Mouse (Mus musculus): Measurements from ENCODE around the gene Zfp687. TPM values are rescaled to one million over a fixed set of nuclear protein-coding genes. Genes with fewer than 3 reads are reported as not detected.

Gene Zfp687
- polyA plus RNA-seq, 1 experiment from 2014 or later = 21.2 TPM

DNA sequence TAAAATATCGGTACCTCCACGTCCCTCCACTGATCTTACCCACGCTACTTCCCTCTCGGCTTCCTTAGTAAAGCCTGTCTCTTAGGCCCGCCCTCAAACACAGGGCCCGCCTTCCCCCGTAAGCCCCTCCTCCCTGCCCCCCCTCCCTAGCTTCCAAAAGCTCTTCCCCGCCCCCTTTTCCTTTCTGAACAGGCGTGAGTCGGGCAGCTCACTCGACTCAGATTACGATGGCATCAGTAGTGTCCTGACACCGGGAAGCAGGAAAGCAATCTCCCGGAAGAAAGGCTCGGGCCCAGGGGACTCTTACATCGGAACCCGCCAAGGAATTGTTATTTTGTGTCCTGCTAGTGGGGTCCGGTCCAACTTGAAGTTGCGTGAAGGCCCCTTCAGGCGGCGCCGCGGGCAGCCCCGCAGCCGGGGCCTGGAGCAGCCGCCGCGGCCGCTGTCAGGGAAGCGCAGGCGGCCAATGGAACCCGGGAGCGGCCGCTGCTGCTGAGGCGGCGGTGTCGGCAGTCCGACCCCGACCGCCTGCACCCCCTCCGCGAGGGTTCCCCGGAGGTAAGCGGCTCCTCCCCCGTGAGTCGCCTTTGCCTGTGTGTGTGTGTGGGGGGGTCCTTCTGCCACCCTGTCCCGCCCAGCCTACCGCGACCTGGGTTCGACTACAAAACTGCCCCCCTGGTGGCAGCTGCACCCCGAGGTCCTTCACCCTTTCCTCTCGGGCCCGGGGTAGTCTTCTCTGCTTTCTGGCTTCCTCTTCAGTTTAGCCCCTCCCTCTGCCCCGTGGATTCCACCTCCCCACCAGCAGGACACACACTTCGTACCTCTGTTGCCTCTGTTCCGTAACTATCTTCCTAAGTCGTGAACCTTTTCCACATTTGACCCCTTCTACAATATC, 40.5 kb downstream of the Zfp687 start, which contains the start of gene Pi4kb:
TSS of gene Pi4kb (plus strand) at position 204 of the 895 bp plus-strand sequence.
- H3K27me3 ChIP-seq (ENCODE audit: control insufficient read depth, insufficient read depth, low read length) = no peaks in the 10 kb centered on the region
- H3K36me3 ChIP-seq (replicated peaks; ENCODE audit: control insufficient read depth, insufficient read depth) = peaks cover 17% of the 10 kb centered on the region; the same call in 1 of the 2 replicates
- no peaks in the 10 kb centered on the region for H3K9me3 ChIP-seq (ENCODE audit: control insufficient read depth, low read length)
- DNase-seq (ENCODE audit: low spot score) = peak; percentile 91
- ATAC-seq (ENCODE audit: low FRiP score) = peak; percentile 93
- peaks cover 15% of the 10 kb centered on the region for H3K4me1 ChIP-seq (replicated peaks; ENCODE audit: control insufficient read depth, insufficient read depth, low read length)
- H3K4me3 ChIP-seq (replicated peaks; ENCODE audit: low read length) = peak within 1 kb of the TSS; percentile 97
- peak within 1 kb of the TSS; percentile 92 for H3K27ac ChIP-seq
- under 1% methylated on average over 45 of the region's 57 CpGs for WGBS
- H3K4me2 ChIP-seq (replicated peaks) = peak within 1 kb of the TSS; percentile 82
- peak within 1 kb of the TSS; percentile 96 for H3K9ac ChIP-seq

GRCm38 (mm10) chr3:94974026-94974527, 41.2 kb downstream of the Zfp687 start:
- H3K9ac ChIP-seq = peak overlapping the region; percentile 96
- peaks cover 15% of the 10 kb centered on the region for H3K4me1 ChIP-seq (replicated peaks; ENCODE audit: control insufficient read depth, insufficient read depth, low read length)
- no peaks in the 10 kb centered on the region for H3K9me3 ChIP-seq (ENCODE audit: control insufficient read depth, low read length)
- H3K27ac ChIP-seq = peak overlapping the region; percentile 43
- H3K27me3 ChIP-seq (ENCODE audit: control insufficient read depth, insufficient read depth, low read length) = no peaks in the 10 kb centered on the region
- peak overlapping the region; percentile 82 for H3K4me2 ChIP-seq (replicated peaks)
- peaks cover 17% of the 10 kb centered on the region; the same call in 1 of the 2 replicates for H3K36me3 ChIP-seq (replicated peaks; ENCODE audit: control insufficient read depth, insufficient read depth)
- ATAC-seq (ENCODE audit: low FRiP score) (peak; percentile 25), DNase-seq (ENCODE audit: low spot score) (no peak)
- WGBS = 16% methylated on average over 9 of the region's 9 CpGs
- peak overlapping the region; percentile 97 for H3K4me3 ChIP-seq (replicated peaks; ENCODE audit: low read length)

- Histone ChIP-seq H3K4me1 (replicated peaks; ENCODE audit: control insufficient read depth, insufficient read depth, low read length) (peaks cover 15% of the 10 kb centered on the region), H3K27ac (no peak overlapping the region), H3K9me3 (ENCODE audit: control insufficient read depth, low read length) (no peaks in the 10 kb centered on the region), H3K36me3 (replicated peaks; ENCODE audit: control insufficient read depth, insufficient read depth) (peaks cover 14% of the 10 kb centered on the region; the same call in 1 of the 2 replicates), H3K9ac (no peak overlapping the region), H3K27me3 (ENCODE audit: control insufficient read depth, insufficient read depth, low read length) (no peaks in the 10 kb centered on the region), H3K4me3 (replicated peaks; ENCODE audit: low read length) (no peak overlapping the region), H3K4me2 (replicated peaks) (peak overlapping the region; percentile 82)
- DNase-seq (ENCODE audit: low spot score) (no peak), ATAC-seq (ENCODE audit: low FRiP score) (no peak)
- 81% methylated on average over 5 of the region's 5 CpGs for WGBS
Observed at GRCm38 (mm10) chr3:94973620-94974019, 41.6 kb downstream of the Zfp687 start.

GRCm38 (mm10) chr3:94972552-94972951, 42.7 kb downstream of the Zfp687 start:
- Histone ChIP-seq H3K27me3 (ENCODE audit: control insufficient read depth, insufficient read depth, low read length) (no peaks in the 10 kb centered on the region), H3K4me3 (replicated peaks; ENCODE audit: low read length) (no peak overlapping the region), H3K9ac (no peak overlapping the region), H3K27ac (no peak overlapping the region), H3K4me2 (replicated peaks) (no peak overlapping the region), H3K9me3 (ENCODE audit: control insufficient read depth, low read length) (no peaks in the 10 kb centered on the region), H3K4me1 (replicated peaks; ENCODE audit: control insufficient read depth, insufficient read depth, low read length) (peaks cover 15% of the 10 kb centered on the region), H3K36me3 (replicated peaks; ENCODE audit: control insufficient read depth, insufficient read depth) (peaks cover 8% of the 10 kb centered on the region; the same call in 1 of the 2 replicates)
- 83% methylated on average over 3 of the region's 3 CpGs for WGBS
- no peak for ATAC-seq (ENCODE audit: low FRiP score)
- no peak for DNase-seq (ENCODE audit: low spot score)

GRCm38 (mm10) chr3:94965878-94966277, 49.4 kb downstream of the Zfp687 start:
- 81% methylated on average over 1 of the region's 1 CpGs for WGBS

DNA sequence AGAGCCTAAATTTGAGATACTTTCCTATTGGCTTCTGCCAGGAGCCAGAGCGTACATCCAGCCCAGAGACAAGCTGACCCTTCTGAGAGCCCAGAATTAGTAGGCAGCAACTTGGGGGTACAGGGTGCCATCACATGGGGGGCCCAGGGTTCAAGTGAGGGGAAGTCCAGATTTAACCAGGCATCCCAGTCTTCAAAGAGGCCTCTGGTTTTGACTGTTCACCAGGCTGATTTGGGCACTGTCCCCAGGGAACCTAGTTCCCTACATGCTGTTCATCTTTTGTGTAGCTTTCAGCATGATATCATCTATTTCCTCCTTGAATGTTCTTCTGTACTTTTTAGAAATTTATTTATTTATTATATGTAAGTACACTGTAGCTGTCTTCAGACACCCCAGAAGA, 50.3 kb downstream of the Zfp687 start:
- ATAC-seq (ENCODE audit: low FRiP score) (no peak), DNase-seq (ENCODE audit: low spot score) (no peak)
- 100% methylated on average over 1 of the region's 1 CpGs for WGBS

More at GRCm38 (mm10) chr3:94965878-94966277, 49.4 kb downstream of the Zfp687 start:
- H3K9ac ChIP-seq = no peak overlapping the region
- no peaks in the 10 kb centered on the region for H3K27me3 ChIP-seq (ENCODE audit: control insufficient read depth, insufficient read depth, low read length)
- DNase-seq (ENCODE audit: low spot score) (no peak), ATAC-seq (ENCODE audit: low FRiP score) (no peak)
- no peaks in the 10 kb centered on the region for H3K9me3 ChIP-seq (ENCODE audit: control insufficient read depth, low read length)
- H3K27ac ChIP-seq = no peak overlapping the region
- no peaks in the 10 kb centered on the region for H3K4me1 ChIP-seq (replicated peaks; ENCODE audit: control insufficient read depth, insufficient read depth, low read length)
- no peak overlapping the region for H3K4me3 ChIP-seq (replicated peaks; ENCODE audit: low read length)
- no peaks in the 10 kb centered on the region for H3K36me3 ChIP-seq (replicated peaks; ENCODE audit: control insufficient read depth, insufficient read depth)
- H3K4me2 ChIP-seq (replicated peaks) = no peak overlapping the region

DNA sequence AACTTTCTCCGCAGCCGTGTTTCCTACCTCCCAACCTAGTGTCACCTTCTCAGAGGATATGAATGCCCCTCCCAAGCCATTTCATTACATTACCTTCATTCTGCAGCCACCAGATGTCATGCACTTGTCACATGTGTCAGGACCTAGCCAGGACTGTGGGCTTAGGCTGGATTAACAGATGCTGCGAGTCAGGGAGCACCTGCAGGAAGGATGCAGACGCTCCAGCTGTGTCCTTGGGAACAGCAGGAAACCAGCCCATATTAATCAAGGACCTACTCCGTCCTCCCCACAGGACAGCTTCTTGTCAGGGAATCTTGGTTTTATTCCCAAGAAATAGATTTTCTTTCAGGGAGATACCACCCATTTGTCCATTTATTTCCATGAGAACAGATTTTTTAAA, 54.9 kb downstream of the Zfp687 start:
- H3K36me3 ChIP-seq (replicated peaks; ENCODE audit: control insufficient read depth, insufficient read depth) = peaks cover 33% of the 10 kb centered on the region
- no peak overlapping the region for H3K27ac ChIP-seq
- WGBS = 56% methylated on average over 5 of the region's 5 CpGs
- ATAC-seq (ENCODE audit: low FRiP score) = no peak
- no peaks in the 10 kb centered on the region for H3K9me3 ChIP-seq (ENCODE audit: control insufficient read depth, low read length)
- no peak overlapping the region for H3K4me2 ChIP-seq (replicated peaks)
- no peak overlapping the region for H3K4me3 ChIP-seq (replicated peaks; ENCODE audit: low read length)
- H3K9ac ChIP-seq = no peak overlapping the region
- no peak for DNase-seq (ENCODE audit: low spot score)
- peaks cover 3% of the 10 kb centered on the region; the same call in 1 of the 2 replicates for H3K4me1 ChIP-seq (replicated peaks; ENCODE audit: control insufficient read depth, insufficient read depth, low read length)
- H3K27me3 ChIP-seq (ENCODE audit: control insufficient read depth, insufficient read depth, low read length) = no peaks in the 10 kb centered on the region

More for the DNA sequence above, 50.3 kb downstream of the Zfp687 start:
- no peaks in the 10 kb centered on the region for H3K36me3 ChIP-seq (replicated peaks; ENCODE audit: control insufficient read depth, insufficient read depth)
- no peaks in the 10 kb centered on the region for H3K27me3 ChIP-seq (ENCODE audit: control insufficient read depth, insufficient read depth, low read length)
- no peaks in the 10 kb centered on the region for H3K9me3 ChIP-seq (ENCODE audit: control insufficient read depth, low read length)
- H3K4me3 ChIP-seq (replicated peaks; ENCODE audit: low read length) = no peak overlapping the region
- no peaks in the 10 kb centered on the region for H3K4me1 ChIP-seq (replicated peaks; ENCODE audit: control insufficient read depth, insufficient read depth, low read length)
- no peak overlapping the region for H3K9ac ChIP-seq
- H3K4me2 ChIP-seq (replicated peaks) = no peak overlapping the region
- no peak overlapping the region for H3K27ac ChIP-seq

GRCm38 (mm10) chr3:94959871-94960270, 55.4 kb downstream of the Zfp687 start:
- Histone ChIP-seq H3K27me3 (ENCODE audit: control insufficient read depth, insufficient read depth, low read length) (no peaks in the 10 kb centered on the region), H3K9ac (no peak overlapping the region), H3K4me3 (replicated peaks; ENCODE audit: low read length) (no peak overlapping the region), H3K9me3 (ENCODE audit: control insufficient read depth, low read length) (no peaks in the 10 kb centered on the region), H3K27ac (no peak overlapping the region), H3K4me2 (replicated peaks) (no peak overlapping the region), H3K36me3 (replicated peaks; ENCODE audit: control insufficient read depth, insufficient read depth) (peaks cover 33% of the 10 kb centered on the region), H3K4me1 (replicated peaks; ENCODE audit: control insufficient read depth, insufficient read depth, low read length) (peaks cover 8% of the 10 kb centered on the region)
- ATAC-seq (ENCODE audit: low FRiP score) (no peak), DNase-seq (ENCODE audit: low spot score) (no peak)
- WGBS = 45% methylated on average over 8 of the region's 8 CpGs

DNA sequence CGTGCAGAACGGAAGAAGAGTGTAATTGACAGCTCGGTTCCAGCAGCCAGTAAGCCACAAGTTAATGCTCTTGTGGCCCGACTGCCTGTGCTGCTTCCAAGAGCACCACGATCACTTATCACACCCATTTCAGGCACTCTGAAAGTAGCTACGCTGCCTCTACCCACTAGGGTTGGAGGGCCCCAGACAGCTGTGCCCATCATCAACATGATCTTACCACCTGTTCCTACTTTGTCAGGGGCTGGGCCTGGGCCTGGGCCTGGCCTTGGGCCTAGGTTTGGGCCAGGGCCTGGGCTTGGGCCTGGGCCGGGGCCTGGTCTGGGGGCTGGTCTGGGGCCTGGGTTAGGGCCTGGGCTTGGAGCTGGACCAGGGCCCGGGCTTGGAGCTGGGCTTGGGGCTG, 57.0 kb downstream of the Zfp687 start:
- H3K4me2 ChIP-seq (replicated peaks) = no peak overlapping the region
- ATAC-seq (ENCODE audit: low FRiP score) (no peak), DNase-seq (ENCODE audit: low spot score) (no peak)
- 93% methylated on average over 8 of the region's 8 CpGs for WGBS
- H3K4me3 ChIP-seq (replicated peaks; ENCODE audit: low read length) = no peak overlapping the region
- no peak overlapping the region for H3K9ac ChIP-seq
- no peaks in the 10 kb centered on the region for H3K27me3 ChIP-seq (ENCODE audit: control insufficient read depth, insufficient read depth, low read length)
- peaks cover 33% of the 10 kb centered on the region for H3K36me3 ChIP-seq (replicated peaks; ENCODE audit: control insufficient read depth, insufficient read depth)
- H3K9me3 ChIP-seq (ENCODE audit: control insufficient read depth, low read length) = no peaks in the 10 kb centered on the region
- H3K27ac ChIP-seq = no peak overlapping the region
- peaks cover 11% of the 10 kb centered on the region for H3K4me1 ChIP-seq (replicated peaks; ENCODE audit: control insufficient read depth, insufficient read depth, low read length)
